Mouse (Mus musculus) gastrocnemius, adult 2 months (tissue): ENCODE measurements around the gene Pde2a. TPM values are rescaled to one million over a fixed set of nuclear protein-coding genes. Genes with fewer than 3 reads are reported as not detected.
A peak's percentile ranks its signal among the peaks of the same experiment; 100 is the strongest.

Experiments
- DNase-seq: peaks from one replicate; pipeline ENCODE4 v3.0.0; 2022
- H3K27ac ChIP-seq: fragments of 200-600 bp; 2 replicates; pipeline ENCODE4 v1.8.1; 2022; ENCODE audit warnings: mild to moderate bottlenecking
- H3K4me3 ChIP-seq: fragments of 200-600 bp; 2 replicates; pipeline ENCODE4 v1.8.1; 2022; ENCODE audit warnings: mild to moderate bottlenecking, moderate library complexity
- CTCF ChIP-seq: fragments of 200-600 bp; IDR thresholded peaks from 2 replicates; pipeline ENCODE4 v1.8.1; 2022; ENCODE audit warnings: antibody characterized with exemption, mild to moderate bottlenecking, moderate library complexity
- intact Hi-C: fragments of 180-260 bp; cut with DNase I; formaldehyde crosslinking; loops from one replicate; pipeline ENCODE4 v1.15.1; 2025
- total RNA-seq, 2 experiments: library from RNA; stranded (reverse); gene quantifications; 2 replicates each; pipeline ENCODE4 v1.2.3; 2021

The Pde2a gene
- total RNA-seq, 2 experiments from 2014 or later, result 21.2 to 28.5 TPM

GRCm38 (mm10) chr7:101459305-101459813 is 37.9 kb downstream of the Pde2a start:
- TF ChIP-seq CTCF, result no peak
- Histone ChIP-seq H3K4me3 (0 out of 2 replicates have a peak overlapping the region, but pooled peaks have one; percentile 13), H3K27ac (peak overlapping the region; percentile 85)
- intact Hi-C loops, result no loop called here
- DNase-seq, result no peak

DNA sequence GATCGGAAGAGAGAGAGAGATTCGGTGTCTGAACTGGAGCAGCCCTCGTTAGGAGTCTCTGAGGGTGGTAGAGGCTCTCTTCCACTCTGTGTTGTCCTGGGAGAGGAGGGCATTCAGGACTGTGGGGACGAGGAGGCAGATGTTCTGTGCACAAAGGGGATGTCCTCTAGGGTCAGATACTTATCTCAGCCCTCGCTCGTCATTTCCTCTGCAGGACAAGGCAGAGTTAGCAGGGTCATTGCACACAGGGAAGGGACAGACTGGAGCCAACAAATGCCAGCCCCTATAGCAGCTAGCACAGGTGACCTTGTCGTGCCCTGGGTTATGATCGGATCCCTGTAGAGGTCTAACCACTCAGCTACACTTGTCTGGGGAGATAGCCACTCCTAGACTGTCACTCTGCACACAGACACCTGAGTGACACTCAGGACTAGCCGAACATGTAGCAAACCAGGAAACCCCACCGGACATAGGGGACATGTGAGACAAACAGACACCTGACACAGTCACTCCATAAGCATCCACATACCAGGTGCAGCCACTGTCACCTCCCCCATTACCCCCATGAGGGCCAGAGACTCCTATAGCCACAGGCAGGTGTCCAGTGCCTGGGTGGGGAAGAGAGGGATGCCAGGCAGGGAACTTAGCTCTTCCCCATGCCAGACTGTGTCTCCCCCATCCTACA is 38.6 kb downstream of the Pde2a start:
- peak overlapping the region; percentile 67 for H3K4me3 ChIP-seq
- no peak for DNase-seq
- intact Hi-C loops, result loop anchor here (2.0 kb wide), 1 partner anchor 23 kb away; no protein-coding TSS in a partner anchor
- H3K27ac ChIP-seq, result peak overlapping the region; percentile 85
- no peak for TF ChIP-seq CTCF

GRCm38 (mm10) chr7:101460608-101460957 is 39.1 kb downstream of the Pde2a start:
- no peak for TF ChIP-seq CTCF
- peak overlapping the region; percentile 85 for H3K27ac ChIP-seq
- intact Hi-C loops, result loop anchor here (2.0 kb wide), 1 partner anchor 22 kb away; no protein-coding TSS in a partner anchor
- DNase-seq, result peak; percentile 90
- peak overlapping the region; percentile 67 for H3K4me3 ChIP-seq

DNA sequence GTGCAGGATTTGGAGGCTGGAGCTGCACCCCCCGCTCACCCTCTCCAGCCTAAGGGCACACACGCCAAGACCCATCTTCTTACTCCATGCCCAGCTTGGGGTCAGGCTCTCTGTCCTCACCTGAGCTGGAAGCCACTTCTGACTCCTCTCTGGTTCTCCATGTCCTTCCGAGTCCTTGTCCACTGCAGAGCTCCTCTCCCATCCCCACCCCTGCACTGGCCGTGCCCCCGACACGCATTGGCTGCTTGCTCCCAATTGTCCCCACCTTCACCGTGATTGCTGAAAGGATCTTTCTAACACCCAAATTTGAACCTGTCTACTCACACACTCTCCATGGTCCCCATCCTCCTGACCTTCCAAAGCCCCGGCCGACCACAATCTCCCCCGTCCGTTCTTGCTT is 40.1 kb downstream of the Pde2a start:
- no peak for TF ChIP-seq CTCF
- DNase-seq, result no peak
- intact Hi-C loops, result loop anchor here (2.0 kb wide), 1 partner anchor 21 kb away; no protein-coding TSS in a partner anchor
- H3K27ac ChIP-seq, result peak overlapping the region; percentile 85
- H3K4me3 ChIP-seq, result peak overlapping the region; percentile 67

DNA sequence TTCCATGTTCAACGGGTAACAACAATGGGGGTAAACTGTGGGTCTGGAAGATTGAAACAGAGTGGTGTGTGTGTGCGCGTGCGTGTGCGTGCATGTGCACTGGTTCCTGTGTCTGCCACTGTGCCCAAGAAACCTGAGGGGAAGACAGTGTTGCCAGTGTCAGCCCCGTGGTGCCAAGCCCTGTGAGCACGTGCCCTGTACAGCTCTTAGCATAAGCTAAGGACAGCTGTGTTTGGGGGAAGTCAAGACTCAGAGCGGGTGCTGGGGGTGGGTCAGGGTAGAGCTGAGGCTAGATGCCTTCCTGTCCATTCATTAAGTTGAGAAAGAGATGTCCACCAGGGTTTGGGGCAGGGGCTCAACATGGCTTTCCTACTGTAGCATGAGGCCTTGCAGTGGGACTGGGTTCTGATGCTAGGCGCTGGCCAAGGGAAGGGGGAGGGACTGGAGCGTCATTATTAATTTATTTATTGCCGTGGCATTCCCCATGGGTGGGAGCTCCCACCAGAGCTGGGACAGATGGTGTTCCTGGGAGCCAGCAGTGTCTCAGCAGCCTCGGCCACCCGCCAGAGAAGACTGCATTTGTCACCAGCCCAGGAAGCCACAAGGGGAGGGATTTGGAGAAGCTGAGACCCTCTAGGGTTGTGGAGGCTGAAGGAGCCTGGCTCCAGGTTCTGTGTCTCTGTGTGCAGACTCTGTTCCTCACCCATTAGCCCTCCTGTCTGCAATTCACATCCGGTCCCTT is 41.0 kb downstream of the Pde2a start:
- DNase-seq, result no peak

GRCm38 (mm10) chr7:101463665-101464271 is 42.3 kb downstream of the Pde2a start:
- intact Hi-C loops, result no loop called here
- Histone ChIP-seq H3K4me3 (no peak overlapping the region), H3K27ac (peak overlapping the region; percentile 85)
- DNase-seq, result no peak
- TF ChIP-seq CTCF, result no peak

More for the DNA sequence above, 41.0 kb downstream of the Pde2a start:
- Histone ChIP-seq H3K27ac (peak overlapping the region; percentile 85), H3K4me3 (peak overlapping the region; percentile 67)
- no peak for TF ChIP-seq CTCF
- intact Hi-C loops, result no loop called here

- H3K27ac ChIP-seq, result peak overlapping the region; percentile 85
- TF ChIP-seq CTCF, result no peak
- no peak for DNase-seq
- intact Hi-C loops, result no loop called here
- 0 out of 2 replicates have a peak overlapping the region, but pooled peaks have one; percentile 1 for H3K4me3 ChIP-seq
These were observed 43.4 kb downstream of the Pde2a start for GRCm38 (mm10) chr7:101464927-101465326.

DNA sequence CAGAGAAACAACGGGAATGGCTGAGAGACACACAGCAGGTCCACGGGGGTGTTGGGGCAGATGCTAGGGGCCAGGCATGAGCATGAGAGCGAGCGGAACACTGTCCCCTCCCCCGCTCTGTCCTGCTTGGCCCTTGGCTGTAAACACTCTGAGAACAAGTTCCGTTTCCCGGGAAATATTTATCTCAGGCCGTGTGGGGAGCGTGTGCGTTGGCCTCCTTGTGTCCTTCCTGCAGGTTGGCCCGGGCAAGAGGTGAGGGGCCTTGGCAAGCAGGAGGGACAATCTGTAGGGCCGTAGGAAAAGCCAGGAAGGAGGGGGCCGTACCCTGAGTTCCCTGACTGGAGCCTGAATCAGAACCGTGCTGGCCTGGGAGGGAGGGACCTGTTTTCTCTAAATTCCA is 43.9 kb downstream of the Pde2a start:
- H3K27ac ChIP-seq, result peak overlapping the region; percentile 85
- TF ChIP-seq CTCF, result no peak
- peak overlapping the region; percentile 1; the same call in 1 of the 2 replicates for H3K4me3 ChIP-seq
- DNase-seq, result peak; percentile 63
- intact Hi-C loops, result no loop called here

DNA sequence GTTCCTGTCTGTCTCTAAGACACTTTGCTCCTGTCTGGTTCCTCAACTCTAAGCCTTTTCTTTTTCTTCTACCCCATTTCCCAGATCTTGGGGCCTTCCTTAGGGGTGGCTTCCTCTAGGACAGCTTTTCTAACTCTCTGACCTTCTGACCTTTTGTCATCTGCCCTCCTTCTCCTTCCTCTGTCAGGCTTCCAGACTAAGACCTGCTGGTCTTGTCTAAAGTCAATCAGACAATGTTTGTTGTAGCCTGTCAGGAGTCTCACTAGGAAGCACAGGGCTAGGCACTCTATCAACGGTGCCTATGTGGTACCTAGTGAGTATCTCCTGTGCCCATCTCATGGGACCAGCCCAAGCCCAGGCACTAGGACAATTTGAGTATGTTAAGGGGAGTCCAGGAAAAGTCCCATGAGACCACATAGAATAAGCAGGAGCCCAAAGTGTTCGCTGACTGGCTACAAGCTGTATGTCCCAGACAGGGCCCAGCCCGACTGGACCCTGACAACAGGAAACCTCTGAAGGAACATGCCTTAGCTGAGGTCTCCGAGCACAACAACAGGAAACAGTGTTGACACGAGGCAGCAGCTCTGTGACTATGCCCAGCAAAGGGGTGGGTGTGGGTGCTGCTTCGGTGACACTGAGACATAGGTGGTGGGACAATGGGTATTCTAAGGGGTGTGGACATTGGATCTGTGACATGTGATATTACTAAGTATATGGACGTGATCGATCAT is 44.5 kb downstream of the Pde2a start:
- Histone ChIP-seq H3K4me3 (peak overlapping the region; percentile 1; the same call in 1 of the 2 replicates), H3K27ac (peak overlapping the region; percentile 85)
- no peak for TF ChIP-seq CTCF
- no peak for DNase-seq
- intact Hi-C loops, result no loop called here

GRCm38 (mm10) chr7:101466581-101467081 is 45.1 kb downstream of the Pde2a start:
- intact Hi-C loops, result no loop called here
- no peak for TF ChIP-seq CTCF
- H3K27ac ChIP-seq, result peak overlapping the region; percentile 85

GRCm38 (mm10) chr7:101471423-101471822 is 49.9 kb downstream of the Pde2a start:
- intact Hi-C loops, result no loop called here
- Histone ChIP-seq H3K27ac (peak overlapping the region; percentile 59), H3K4me3 (no peak overlapping the region)
- DNase-seq, result no peak
- no peak for TF ChIP-seq CTCF

More at GRCm38 (mm10) chr7:101466581-101467081, 45.1 kb downstream of the Pde2a start:
- DNase-seq, result no peak
- no peak overlapping the region for H3K4me3 ChIP-seq
